Mouse (Mus musculus): ENCODE results near the gene Furin.
A peak's percentile ranks its signal among the peaks of the same experiment; 100 is the strongest.

Gene Furin

GRCm38 (mm10) chr7:80405188-80405695 lies at the start of gene Furin:
Gene Furin, minus strand, starts transcription at chr7:80405436.
- DNase-seq (ENCODE audit: low spot score in 2 of 2) = no peak

GRCm38 (mm10) chr7:80454786-80455185 lies 49.5 kb upstream of the Furin start:
- DNase-seq (ENCODE audit: low spot score in 2 of 2) = no peak

- no peak for DNase-seq (ENCODE audit: low spot score in 2 of 2)
These were observed 48.8 kb upstream of the Furin start for GRCm38 (mm10) chr7:80453997-80454396.

- no peak for DNase-seq (ENCODE audit: low spot score in 2 of 2)
These were observed 47.9 kb upstream of the Furin start for GRCm38 (mm10) chr7:80453121-80453520.

- DNase-seq (ENCODE audit: low spot score in 2 of 2) = no peak
These were observed 47.0 kb upstream of the Furin start for GRCm38 (mm10) chr7:80452241-80452640.

GRCm38 (mm10) chr7:80451550-80452232 lies 46.5 kb upstream of the Furin start:
- no peak for DNase-seq (ENCODE audit: low spot score in 2 of 2)

- DNase-seq (ENCODE audit: low spot score in 2 of 2) = no peak
These were observed 45.1 kb upstream of the Furin start for GRCm38 (mm10) chr7:80450354-80450753.

GRCm38 (mm10) chr7:80449620-80450091 lies 44.4 kb upstream of the Furin start:
- DNase-seq (ENCODE audit: low spot score in 2 of 2) = no peak

- DNase-seq (ENCODE audit: low spot score in 2 of 2) = no peak
These were observed 42.1 kb upstream of the Furin start for GRCm38 (mm10) chr7:80447336-80447735.

- no peak for DNase-seq (ENCODE audit: low spot score in 2 of 2)
These were observed 41.1 kb upstream of the Furin start for GRCm38 (mm10) chr7:80446221-80446878.

GRCm38 (mm10) chr7:80445492-80445891 lies 40.3 kb upstream of the Furin start:
- DNase-seq (ENCODE audit: low spot score in 2 of 2) = no peak

- no peak for DNase-seq (ENCODE audit: low spot score in 2 of 2)
These were observed 39.4 kb upstream of the Furin start for GRCm38 (mm10) chr7:80444401-80445249.

GRCm38 (mm10) chr7:80443124-80443523 lies 37.9 kb upstream of the Furin start:
- no peak for DNase-seq (ENCODE audit: low spot score in 2 of 2)

- no peak for DNase-seq (ENCODE audit: low spot score in 2 of 2)
These were observed 37.0 kb upstream of the Furin start for GRCm38 (mm10) chr7:80441986-80442904.

GRCm38 (mm10) chr7:80440685-80441084 lies 35.4 kb upstream of the Furin start:
- DNase-seq (ENCODE audit: low spot score in 2 of 2) = no peak

GRCm38 (mm10) chr7:80439789-80440488 lies 34.7 kb upstream of the Furin start:
- peak in 1 of 2 experiments; percentile 41 for DNase-seq (ENCODE audit: low spot score in 2 of 2)

GRCm38 (mm10) chr7:80439032-80439760 lies 34.0 kb upstream of the Furin start:
- no peak for DNase-seq (ENCODE audit: low spot score in 2 of 2)

- DNase-seq (ENCODE audit: low spot score in 2 of 2) = no peak
These were observed 31.3 kb upstream of the Furin start for GRCm38 (mm10) chr7:80436571-80436970.

GRCm38 (mm10) chr7:80435594-80435993 lies 30.4 kb upstream of the Furin start:
- no peak for DNase-seq (ENCODE audit: low spot score in 2 of 2)

GRCm38 (mm10) chr7:80429661-80430060 lies 24.4 kb upstream of the Furin start:
- DNase-seq (ENCODE audit: low spot score in 2 of 2) = no peak
